Mouse (Mus musculus) macrophage (primary cell): ENCODE measurements around the gene Lemd1. TPM values are rescaled to one million over a fixed set of nuclear protein-coding genes. Genes with fewer than 3 reads are reported as not detected.

Experiments used
- H3K27ac ChIP-seq: fragments of 350-480 bp; formaldehyde crosslinking; 2 replicates; pipeline ENCODE4 v1.9.0; 2021
- H3K36me3 ChIP-seq: fragments of 350-480 bp; formaldehyde crosslinking; 2 replicates; pipeline ENCODE4 v1.9.0; 2021; ENCODE audit errors: inconsistent target
- H3K4me3 ChIP-seq: fragments of 350-480 bp; formaldehyde crosslinking; 2 replicates; pipeline ENCODE4 v1.9.0; 2021; ENCODE audit errors: inconsistent target
- H3K79me2 ChIP-seq: fragments of 350-480 bp; formaldehyde crosslinking; 2 replicates; pipeline ENCODE4 v1.9.0; 2021; ENCODE audit errors: inconsistent target
- WGBS: methylation state at CpG from one replicate; pipeline ENCODE4 v1.1.7; 2026; ENCODE audit warnings: inconsistent platforms; ENCODE audit not compliant: missing documents; 5-methylcytosine and 5-hydroxymethylcytosine counted together
- polyA plus RNA-seq: library from polyadenylated mRNA; stranded (reverse); fragments of 250-400 nt; gene quantifications from 3 replicates; pipeline ENCODE4 v1.2.4, GENCODE M21; 2018; ENCODE audit warnings: inconsistent platforms

Lemd1 gene
- polyA plus RNA-seq, 1 experiment from 2014 or later: not detected

GRCm38 (mm10) chr1:132290921-132291675 is 99.9 kb downstream of the Lemd1 start:
- Histone ChIP-seq H3K4me3 (no peak overlapping the region), H3K79me2 (no peaks in the 10 kb centered on the region), H3K27ac (no peak overlapping the region), H3K36me3 (no peaks in the 10 kb centered on the region)
- WGBS: 90% methylated on average over 11 of the region's 11 CpGs

- H3K79me2 ChIP-seq: no peaks in the 10 kb centered on the region
- no peak overlapping the region for H3K4me3 ChIP-seq
- H3K36me3 ChIP-seq: no peaks in the 10 kb centered on the region
- H3K27ac ChIP-seq: no peak overlapping the region
- 94% methylated on average over 4 of the region's 4 CpGs for WGBS
Observed at GRCm38 (mm10) chr1:132291706-132292105, 100.5 kb downstream of the Lemd1 start.

GRCm38 (mm10) chr1:132292318-132293129 is 101.3 kb downstream of the Lemd1 start:
- Histone ChIP-seq H3K79me2 (no peaks in the 10 kb centered on the region), H3K27ac (no peak overlapping the region), H3K36me3 (no peaks in the 10 kb centered on the region), H3K4me3 (no peak overlapping the region)
- WGBS: 46% methylated on average over 21 of the region's 21 CpGs

GRCm38 (mm10) chr1:132295506-132295905 is 104.3 kb downstream of the Lemd1 start:
- Histone ChIP-seq H3K27ac (no peak overlapping the region), H3K4me3 (no peak overlapping the region), H3K36me3 (no peaks in the 10 kb centered on the region), H3K79me2 (no peaks in the 10 kb centered on the region)
- 88% methylated on average over 7 of the region's 7 CpGs for WGBS

GRCm38 (mm10) chr1:132296051-132296450 is 104.8 kb downstream of the Lemd1 start:
- Histone ChIP-seq H3K4me3 (no peak overlapping the region), H3K27ac (no peak overlapping the region), H3K36me3 (no peaks in the 10 kb centered on the region), H3K79me2 (no peaks in the 10 kb centered on the region)
- 92% methylated on average over 3 of the region's 3 CpGs for WGBS

GRCm38 (mm10) chr1:132298425-132298800 is 107.2 kb downstream of the Lemd1 start, which contains the start of gene Klhdc8a:
Gene Klhdc8a (plus strand): TSS chr1:132298626.
- Histone ChIP-seq H3K79me2 (no peaks in the 10 kb centered on the region), H3K4me3 (no peak within 1 kb of the TSS), H3K36me3 (no peaks in the 10 kb centered on the region), H3K27ac (no peak within 1 kb of the TSS)
- 4% methylated on average over 26 of the region's 28 CpGs for WGBS

- no peak overlapping the region for H3K4me3 ChIP-seq
- H3K27ac ChIP-seq: no peak overlapping the region
- H3K36me3 ChIP-seq: no peaks in the 10 kb centered on the region
- no peaks in the 10 kb centered on the region for H3K79me2 ChIP-seq
- WGBS: 4% methylated on average over 55 of the region's 71 CpGs
Observed at GRCm38 (mm10) chr1:132298801-132299464, 107.7 kb downstream of the Lemd1 start.

GRCm38 (mm10) chr1:132299744-132300143 is 108.5 kb downstream of the Lemd1 start:
- 82% methylated on average over 5 of the region's 5 CpGs for WGBS
- Histone ChIP-seq H3K36me3 (no peaks in the 10 kb centered on the region), H3K4me3 (no peak overlapping the region), H3K27ac (no peak overlapping the region), H3K79me2 (no peaks in the 10 kb centered on the region)

- Histone ChIP-seq H3K79me2 (no peaks in the 10 kb centered on the region), H3K4me3 (no peak overlapping the region), H3K36me3 (no peaks in the 10 kb centered on the region), H3K27ac (no peak overlapping the region)
- WGBS: 96% methylated on average over 5 of the region's 5 CpGs
Observed at GRCm38 (mm10) chr1:132301242-132301641, 110.0 kb downstream of the Lemd1 start.

- Histone ChIP-seq H3K27ac (no peak overlapping the region), H3K36me3 (no peaks in the 10 kb centered on the region), H3K4me3 (no peak overlapping the region), H3K79me2 (no peaks in the 10 kb centered on the region)
- 95% methylated on average over 9 of the region's 9 CpGs for WGBS
Observed at GRCm38 (mm10) chr1:132302341-132302866, 111.2 kb downstream of the Lemd1 start.

- WGBS: 90% methylated on average over 9 of the region's 9 CpGs
- no peak overlapping the region for H3K4me3 ChIP-seq
- H3K27ac ChIP-seq: no peak overlapping the region
- no peaks in the 10 kb centered on the region for H3K36me3 ChIP-seq
- H3K79me2 ChIP-seq: no peaks in the 10 kb centered on the region
Observed at GRCm38 (mm10) chr1:132304618-132305214, 113.5 kb downstream of the Lemd1 start.

GRCm38 (mm10) chr1:132306160-132306559 is 114.9 kb downstream of the Lemd1 start:
- Histone ChIP-seq H3K36me3 (no peaks in the 10 kb centered on the region), H3K79me2 (no peaks in the 10 kb centered on the region), H3K27ac (no peak overlapping the region), H3K4me3 (no peak overlapping the region)
- WGBS: 13% methylated on average over 4 of the region's 4 CpGs

- H3K4me3 ChIP-seq: no peak overlapping the region
- H3K27ac ChIP-seq: no peak overlapping the region
- H3K79me2 ChIP-seq: no peaks in the 10 kb centered on the region
- no peaks in the 10 kb centered on the region for H3K36me3 ChIP-seq
- 50% methylated on average over 4 of the region's 4 CpGs for WGBS
Observed at GRCm38 (mm10) chr1:132306808-132307207, 115.6 kb downstream of the Lemd1 start.

- H3K79me2 ChIP-seq: no peaks in the 10 kb centered on the region
- 91% methylated on average over 5 of the region's 6 CpGs for WGBS
- H3K27ac ChIP-seq: no peak overlapping the region
- no peaks in the 10 kb centered on the region for H3K36me3 ChIP-seq
- H3K4me3 ChIP-seq: no peak overlapping the region
Observed at GRCm38 (mm10) chr1:132307962-132308361, 116.7 kb downstream of the Lemd1 start.
